Mouse (Mus musculus) C2C12 (cell line): ENCODE data around the gene Eps8l1. TPM values are rescaled to one million over a fixed set of nuclear protein-coding genes. Genes with fewer than 3 reads are reported as not detected.
A peak's percentile ranks its signal among the peaks of the same experiment; 100 is the strongest.

Experiments used
- H3K27me3 ChIP-seq: one replicate; pipeline ENCODE4 v1.6.1; 2011; ENCODE audit not compliant: control insufficient read depth, insufficient read depth, insufficient read length
- H3K36me3 ChIP-seq: one replicate; pipeline ENCODE4 v1.6.1; 2011; ENCODE audit not compliant: control insufficient read depth, insufficient read depth
- H3K4me3 ChIP-seq: one replicate; pipeline ENCODE4 v1.5.1; 2011; ENCODE audit warnings: mild to moderate bottlenecking, control low read depth; ENCODE audit not compliant: poor library complexity, insufficient read depth, severe bottlenecking
- H3K79me2 ChIP-seq: one replicate; pipeline ENCODE4 v1.6.1; 2011; ENCODE audit not compliant: control insufficient read depth, insufficient read depth
- H3K79me3 ChIP-seq: one replicate; pipeline ENCODE4 v1.6.1; 2011; ENCODE audit warnings: low read depth, control low read depth
- H3ac ChIP-seq: one replicate; pipeline ENCODE3; 2011; ENCODE audit warnings: low read depth; ENCODE audit not compliant: control insufficient read depth, insufficient read length
- CEBPB ChIP-seq: IDR thresholded peaks from one replicate; pipeline ENCODE4 v1.6.1; 2011; ENCODE audit warnings: low read depth, mild to moderate bottlenecking, control low read depth, moderate library complexity
- CTCF ChIP-seq: IDR thresholded peaks from one replicate; pipeline ENCODE4 v1.5.1; 2011; ENCODE audit not compliant: control insufficient read depth, insufficient read depth, insufficient read length
- FOSL1 ChIP-seq: IDR thresholded peaks from one replicate; pipeline ENCODE4 v1.8.0; 2011; ENCODE audit warnings: mild to moderate bottlenecking, low read length; ENCODE audit not compliant: poor library complexity, insufficient read depth, severe bottlenecking
- MAX ChIP-seq: IDR thresholded peaks from one replicate; pipeline ENCODE4 v1.6.1; 2011; ENCODE audit warnings: mild to moderate bottlenecking, control low read depth
- MYOD1 ChIP-seq: IDR thresholded peaks from one replicate; pipeline ENCODE4 v1.6.1; 2011; ENCODE audit warnings: low read depth; ENCODE audit not compliant: control insufficient read depth, insufficient read length
- MYOG ChIP-seq: IDR thresholded peaks from one replicate; pipeline ENCODE4 v1.6.1; 2011; ENCODE audit not compliant: control insufficient read depth, insufficient read length; ENCODE audit errors: extremely low read depth
- USF1 ChIP-seq: IDR thresholded peaks from one replicate; pipeline ENCODE4 v1.6.1; 2011; ENCODE audit warnings: low read depth, mild to moderate bottlenecking, control low read depth, moderate library complexity
- polyA plus RNA-seq: library from polyadenylated mRNA; unstranded; fragments of >200 nt; fragmentation: generic; extraction: Trizol; gene quantifications from one replicate; pipeline ENCODE4 v1.2.1, GENCODE M21; 2012; ENCODE audit warnings: missing spikeins

Eps8l1 gene
- polyA plus RNA-seq, 1 experiment, result 0.28 TPM

DNA sequence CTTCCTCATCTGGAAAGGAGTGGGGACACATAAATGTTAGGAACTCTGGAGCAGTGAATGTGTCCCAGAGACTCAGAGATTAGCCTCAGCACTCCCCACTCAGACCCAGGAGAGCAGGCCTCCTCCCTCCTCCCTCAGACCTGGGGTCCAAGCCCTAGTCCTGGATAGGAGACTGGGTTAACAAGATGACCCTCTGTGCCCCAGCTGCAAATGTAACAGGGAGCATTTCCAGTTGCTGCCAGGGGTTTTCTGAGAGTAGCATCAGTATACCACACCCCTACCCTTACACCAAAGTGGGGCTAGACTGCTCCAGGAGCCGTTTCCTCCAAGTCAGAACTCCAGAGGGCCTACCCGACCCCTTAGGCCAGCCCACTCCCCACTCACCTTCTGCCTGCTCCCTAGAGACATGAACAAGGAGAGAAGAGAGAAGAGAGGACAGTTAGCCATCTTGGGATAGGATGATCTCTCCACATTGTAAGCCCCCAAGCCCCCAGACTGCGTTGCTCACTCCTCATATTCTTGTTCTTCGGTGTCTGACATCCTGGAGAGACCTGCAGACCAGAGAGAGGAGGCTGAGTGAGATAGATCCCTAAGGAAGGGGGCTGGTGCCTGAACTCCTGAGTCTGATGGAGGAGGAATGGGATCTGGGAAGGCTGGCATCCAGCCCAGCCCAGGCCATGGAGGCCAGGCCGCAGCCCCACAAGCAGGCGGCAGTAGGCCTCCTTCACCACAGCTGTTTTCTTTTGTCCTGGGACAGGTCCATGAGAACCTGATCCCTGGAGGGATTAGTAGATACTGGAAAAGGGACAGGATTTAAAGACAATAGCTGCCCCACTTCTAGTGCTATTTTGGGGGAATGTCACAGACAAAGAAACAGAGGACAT, 53.6 kb downstream of the Eps8l1 start:
- no peaks in the 10 kb centered on the region for H3K36me3 ChIP-seq
- H3K79me2 ChIP-seq, result no peaks in the 10 kb centered on the region
- no peak for TF ChIP-seq MAX
- TF ChIP-seq MYOD1, result peak; percentile 40
- H3K79me3 ChIP-seq, result no peaks in the 10 kb centered on the region
- no peak overlapping the region for H3ac ChIP-seq
- H3K4me3 ChIP-seq, result no peak overlapping the region
- no peaks in the 10 kb centered on the region for H3K27me3 ChIP-seq

- no peaks in the 10 kb centered on the region for H3K79me3 ChIP-seq
- H3K36me3 ChIP-seq, result no peaks in the 10 kb centered on the region
- no peak overlapping the region for H3K4me3 ChIP-seq
- TF ChIP-seq CTCF, result no peak
- TF ChIP-seq MAX, result no peak
- no peak for TF ChIP-seq MYOD1
- TF ChIP-seq FOSL1, result no peak
- TF ChIP-seq CEBPB, result no peak
- TF ChIP-seq USF1, result no peak
- no peak for TF ChIP-seq MYOG
- H3K27me3 ChIP-seq, result no peaks in the 10 kb centered on the region
- no peaks in the 10 kb centered on the region for H3K79me2 ChIP-seq
- no peak overlapping the region for H3ac ChIP-seq
Measured at GRCm38 (mm10) chr7:4515853-4516252, 55.4 kb downstream of the Eps8l1 start.

GRCm38 (mm10) chr7:4516332-4517050, 56.0 kb downstream of the Eps8l1 start, which contains the start of gene Tnnt1:
Gene Tnnt1, minus strand, starts transcription at chr7:4516382.
- no peak within 1 kb of the TSS for H3K4me3 ChIP-seq
- H3ac ChIP-seq, result no peak within 1 kb of the TSS
- no peaks in the 10 kb centered on the region for H3K36me3 ChIP-seq

GRCm38 (mm10) chr7:4518487-4518886, 58.0 kb downstream of the Eps8l1 start:
- TF ChIP-seq CTCF, result no peak
- no peak for TF ChIP-seq FOSL1
- TF ChIP-seq USF1, result no peak
- TF ChIP-seq CEBPB, result no peak
- TF ChIP-seq MYOG, result no peak
- TF ChIP-seq MAX, result no peak
- no peak for TF ChIP-seq MYOD1
- H3K79me3 ChIP-seq, result no peaks in the 10 kb centered on the region

More at GRCm38 (mm10) chr7:4516332-4517050, 56.0 kb downstream of the Eps8l1 start, which contains the start of gene Tnnt1:
- no peaks in the 10 kb centered on the region for H3K79me2 ChIP-seq
- TF ChIP-seq CEBPB (no peak), USF1 (no peak), FOSL1 (no peak), MAX (no peak), MYOG (no peak), MYOD1 (peak; percentile 59), CTCF (no peak)
- no peaks in the 10 kb centered on the region for H3K27me3 ChIP-seq
- no peaks in the 10 kb centered on the region for H3K79me3 ChIP-seq

GRCm38 (mm10) chr7:4521231-4522003, 60.9 kb downstream of the Eps8l1 start:
- Histone ChIP-seq H3K79me2 (no peaks in the 10 kb centered on the region), H3ac (no peak overlapping the region), H3K4me3 (no peak overlapping the region), H3K36me3 (no peaks in the 10 kb centered on the region), H3K79me3 (no peaks in the 10 kb centered on the region), H3K27me3 (no peaks in the 10 kb centered on the region)
- TF ChIP-seq MAX, result no peak

More at GRCm38 (mm10) chr7:4518487-4518886, 58.0 kb downstream of the Eps8l1 start:
- Histone ChIP-seq H3K27me3 (no peaks in the 10 kb centered on the region), H3ac (no peak overlapping the region), H3K4me3 (no peak overlapping the region), H3K36me3 (no peaks in the 10 kb centered on the region), H3K79me2 (no peaks in the 10 kb centered on the region)
